In the genomic region with DNA sequence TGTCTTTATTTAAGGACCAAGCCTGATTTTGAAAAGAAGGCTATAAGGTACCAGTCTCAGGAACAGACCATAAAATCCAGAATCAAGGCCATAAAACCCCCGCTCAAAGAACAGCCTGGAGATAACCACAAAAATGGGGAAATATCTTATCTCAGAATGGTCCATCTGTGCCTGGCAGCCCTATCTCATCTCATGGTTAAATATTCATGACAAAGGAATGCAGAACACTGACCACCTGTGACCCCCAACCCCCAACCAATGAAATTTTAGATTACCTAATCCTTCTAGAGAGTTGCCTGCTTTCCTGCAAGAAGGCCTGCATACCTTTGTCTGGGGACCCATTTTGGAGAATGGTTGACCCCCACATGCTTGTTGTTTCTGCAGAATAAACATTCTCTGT, we compare ENCODE assay signal across 30 mouse cellular contexts. TPM values are rescaled to one million over a fixed set of nuclear protein-coding genes. Genes with fewer than 3 reads are reported as not detected.
"Had no signal": no experiment of that assay in that cellular context is flagged by ENCODE, and none has a peak within 500 bp of the region (broad histone marks: within the 10 kb centered on the region; RNA-seq: fewer than 3 reads in every experiment).

No protein-coding gene starts in this region.

- H3K36me3 ChIP-seq: heart, embryonic 13.5 days; heart, embryonic 15.5 days; hindbrain, embryonic 10.5 days; hindbrain, embryonic 12.5 days; kidney, embryonic 15.5 days; limb, embryonic 13.5 days; limb, embryonic 15.5 days; liver, embryonic 12.5 days had no signal

- H3K9me3 ChIP-seq: heart, embryonic 13.5 days; heart, embryonic 15.5 days; hindbrain, embryonic 10.5 days; kidney, embryonic 15.5 days; limb, embryonic 13.5 days; limb, embryonic 15.5 days; liver, embryonic 12.5 days had no signal

- H3K9ac ChIP-seq: heart, embryonic 13.5 days; heart, embryonic 15.5 days; hindbrain, embryonic 12.5 days; hindbrain, embryonic 14.5 days; kidney, embryonic 15.5 days; limb, embryonic 13.5 days; limb, embryonic 15.5 days; liver, embryonic 12.5 days; liver, embryonic 14.5 days had no signal

- H3K4me2 ChIP-seq: heart, embryonic 11.5 days; heart, embryonic 13.5 days; heart, embryonic 15.5 days; hindbrain, embryonic 12.5 days; hindbrain, embryonic 14.5 days; kidney, embryonic 15.5 days; limb, embryonic 13.5 days; limb, embryonic 15.5 days; liver, embryonic 12.5 days had no signal

- DNase-seq: gastrocnemius, postnatal 14 days; gastrocnemius, postnatal 36 days; heart, adult 11 months; heart, adult 2 months; heart, postnatal 14 days; heart, postnatal 4 days; kidney, adult 18-20 months; kidney, adult 9 months; kidney, postnatal 14 days; kidney, postnatal 36 days; layer of hippocampus, adult 9-11 months; layer of hippocampus, postnatal 36 days; left cerebral cortex, postnatal 4 days had no signal

- H3K27ac ChIP-seq: heart, adult 2 months; heart, embryonic 13.5 days; heart, embryonic 15.5 days; hindbrain, embryonic 10.5 days; hindbrain, embryonic 12.5 days; hindbrain, embryonic 14.5 days; kidney, embryonic 15.5 days; kidney, postnatal 0 days; limb, embryonic 13.5 days; limb, embryonic 15.5 days; liver, embryonic 12.5 days; liver, embryonic 14.5 days had no signal

- H3K4me3 ChIP-seq: heart, adult 2 months; heart, embryonic 13.5 days; heart, embryonic 15.5 days; hindbrain, embryonic 10.5 days; hindbrain, embryonic 12.5 days; kidney, embryonic 15.5 days; limb, embryonic 13.5 days; limb, embryonic 15.5 days; liver, embryonic 12.5 days had no signal

- H3K27me3 ChIP-seq: heart, embryonic 13.5 days; heart, embryonic 15.5 days; hindbrain, embryonic 12.5 days; kidney, embryonic 15.5 days; limb, embryonic 13.5 days; limb, embryonic 15.5 days; liver, embryonic 12.5 days had no signal

- ATAC-seq: hindbrain, embryonic 16.5 days; inflammation-experienced regulatory T-cells, adult 6 months; liver, embryonic 12.5 days had no signal

- H3K4me1 ChIP-seq: hindbrain, embryonic 12.5 days; liver, embryonic 12.5 days had no signal

RNA-seq across cellular contexts. Expression of gene Lrrc38, which starts 17.8 kb away (rescaled TPM):
- total RNA-seq: heart, adult 2 months; liver, adult 2 months had no signal
- polyA plus RNA-seq: gonadal fat pad, adult 2 months; inflammation-experienced regulatory T-cells, adult 6 months; large intestine, adult 2 months; liver, adult 2 months; liver, embryonic 12.5 days; liver, embryonic 14.5 days had no signal

RNA-seq across cellular contexts. Expression of gene Pdpn, which starts 32.4 kb away (rescaled TPM):
- total RNA-seq: liver, adult 2 months had no signal
